Mouse (Mus musculus) kidney, postnatal 0 days (tissue): ENCODE data around the gene Cdkal1. TPM values are rescaled to one million over a fixed set of nuclear protein-coding genes. Genes with fewer than 3 reads are reported as not detected.

Source experiments
- ATAC-seq: fragments of 200-750 bp; cut with Nextera tagmentation; replicated peaks from 2 replicates; pipeline ENCODE4 v1.8.0; 2017; ENCODE audit warnings: low read depth, moderate number of reproducible peaks, moderate TSS enrichment, moderate library complexity; ENCODE audit not compliant: low FRiP score
- DNase-seq: peaks from one replicate; pipeline ENCODE4 v3.0.0-alpha.2; 2016; ENCODE audit warnings: low spot score
- H3K27ac ChIP-seq: fragments of 300-500 bp; sonication (generic); 2 replicates; pipeline ENCODE4 v1.5.1; 2014; ENCODE audit warnings: mild to moderate bottlenecking
- H3K27me3 ChIP-seq: fragments of 300-500 bp; sonication (generic); 2 replicates; pipeline ENCODE4 v1.6.1; 2014; ENCODE audit warnings: low read length, mixed read lengths; ENCODE audit not compliant: insufficient read depth
- H3K36me3 ChIP-seq: fragments of 300-500 bp; sonication (generic); 2 replicates; pipeline ENCODE4 v1.6.1; 2014; ENCODE audit warnings: low read length, mixed read lengths; ENCODE audit not compliant: insufficient read depth
- H3K4me1 ChIP-seq: fragments of 300-500 bp; sonication (generic); replicated peaks from 2 replicates; pipeline ENCODE4 v1.6.1; 2014; ENCODE audit warnings: antibody characterized with exemption, low read length, mixed read lengths; ENCODE audit not compliant: insufficient read depth
- H3K4me2 ChIP-seq: fragments of 300-500 bp; sonication (generic); 2 replicates; pipeline ENCODE4 v1.6.1; 2014; ENCODE audit warnings: mild to moderate bottlenecking, low read length, moderate library complexity, mixed read lengths
- H3K4me3 ChIP-seq: fragments of 300-500 bp; sonication (generic); replicated peaks from 2 replicates; pipeline ENCODE4 v1.5.1; 2014; ENCODE audit warnings: low read depth, low read length
- H3K9ac ChIP-seq: fragments of 300-500 bp; sonication (generic); 2 replicates; pipeline ENCODE4 v1.6.1; 2014; ENCODE audit warnings: low read depth, low read length
- H3K9me3 ChIP-seq: fragments of 300-500 bp; sonication (generic); replicated peaks from 2 replicates; pipeline ENCODE4 v1.6.1; 2016; ENCODE audit warnings: low read length, inconsistent platforms, mixed read lengths
- CTCF ChIP-seq: IDR thresholded peaks from 2 replicates; pipeline ENCODE4 v1.5.1; 2016; ENCODE audit warnings: antibody characterized with exemption, low read depth, mild to moderate bottlenecking, moderate library complexity
- WGBS: fragments of 180-500 bp; shearing (Covaris S2); extraction: QIAGEN DNeasy Blood & Tissue Kit; methylation state at CpG from one replicate; pipeline ENCODE4 v1.1.7; 2014; 5-methylcytosine and 5-hydroxymethylcytosine counted together
- polyA plus RNA-seq: library from polyadenylated mRNA; unstranded; fragments of >200 nt; fragmentation: Nextera tagmentation; extraction: Ambion mirVana; gene quantifications from 2 replicates; pipeline ENCODE4 v1.2.1, GENCODE M21; 2015

Gene Cdkal1
- polyA plus RNA-seq, 1 experiment from 2014 or later = 30.1 TPM

GRCm38 (mm10) chr13:29663908-29664307, 191.6 kb downstream of the Cdkal1 start:
- H3K4me1 ChIP-seq = no peaks in the 10 kb centered on the region
- no peak for TF ChIP-seq CTCF
- WGBS = 62% methylated on average over 3 of the region's 3 CpGs

GRCm38 (mm10) chr13:29655841-29656365, 199.6 kb downstream of the Cdkal1 start:
- Histone ChIP-seq H3K4me2 (no peak overlapping the region), H3K4me3 (no peak overlapping the region), H3K36me3 (no peaks in the 10 kb centered on the region), H3K27ac (no peak overlapping the region), H3K9me3 (no peaks in the 10 kb centered on the region), H3K27me3 (no peaks in the 10 kb centered on the region), H3K9ac (no peak overlapping the region), H3K4me1 (no peaks in the 10 kb centered on the region)
- ATAC-seq = no peak
- no peak for TF ChIP-seq CTCF
- WGBS = 82% methylated on average over 11 of the region's 11 CpGs
- no peak for DNase-seq

More at GRCm38 (mm10) chr13:29663908-29664307, 191.6 kb downstream of the Cdkal1 start:
- no peaks in the 10 kb centered on the region for H3K36me3 ChIP-seq
- no peak overlapping the region for H3K4me3 ChIP-seq
- ATAC-seq (no peak), DNase-seq (no peak)
- H3K9ac ChIP-seq = no peak overlapping the region
- no peak overlapping the region for H3K27ac ChIP-seq
- H3K9me3 ChIP-seq = no peaks in the 10 kb centered on the region
- no peak overlapping the region for H3K4me2 ChIP-seq
- no peaks in the 10 kb centered on the region for H3K27me3 ChIP-seq

GRCm38 (mm10) chr13:29653407-29653806, 202.1 kb downstream of the Cdkal1 start:
- Histone ChIP-seq H3K9me3 (no peaks in the 10 kb centered on the region), H3K4me1 (no peaks in the 10 kb centered on the region), H3K4me3 (no peak overlapping the region), H3K4me2 (no peak overlapping the region), H3K27ac (no peak overlapping the region), H3K36me3 (no peaks in the 10 kb centered on the region), H3K9ac (no peak overlapping the region), H3K27me3 (no peaks in the 10 kb centered on the region)
- DNase-seq = no peak
- TF ChIP-seq CTCF = no peak
- WGBS = 49% methylated on average over 4 of the region's 4 CpGs
- ATAC-seq = peak; percentile 75

GRCm38 (mm10) chr13:29652791-29653190, 202.7 kb downstream of the Cdkal1 start:
- no peak for ATAC-seq

GRCm38 (mm10) chr13:29650576-29651236, 204.8 kb downstream of the Cdkal1 start:
- TF ChIP-seq CTCF = no peak
- no peaks in the 10 kb centered on the region for H3K9me3 ChIP-seq
- WGBS = 83% methylated on average over 6 of the region's 6 CpGs
- H3K4me3 ChIP-seq = no peak overlapping the region
- no peak overlapping the region for H3K4me2 ChIP-seq
- H3K4me1 ChIP-seq = no peaks in the 10 kb centered on the region
- no peak for DNase-seq
- H3K27me3 ChIP-seq = no peaks in the 10 kb centered on the region
- H3K36me3 ChIP-seq = no peaks in the 10 kb centered on the region
- H3K9ac ChIP-seq = no peak overlapping the region
- H3K27ac ChIP-seq = no peak overlapping the region
- ATAC-seq = no peak

More at GRCm38 (mm10) chr13:29652791-29653190, 202.7 kb downstream of the Cdkal1 start:
- no peak for TF ChIP-seq CTCF
- Histone ChIP-seq H3K9me3 (no peaks in the 10 kb centered on the region), H3K36me3 (no peaks in the 10 kb centered on the region), H3K4me1 (no peaks in the 10 kb centered on the region), H3K4me3 (no peak overlapping the region), H3K9ac (no peak overlapping the region), H3K27me3 (no peaks in the 10 kb centered on the region), H3K27ac (no peak overlapping the region), H3K4me2 (no peak overlapping the region)
- no peak for DNase-seq
- 85% methylated on average over 6 of the region's 6 CpGs for WGBS

GRCm38 (mm10) chr13:29649593-29649992, 205.9 kb downstream of the Cdkal1 start:
- ATAC-seq = no peak
- Histone ChIP-seq H3K4me1 (no peaks in the 10 kb centered on the region), H3K36me3 (no peaks in the 10 kb centered on the region), H3K4me3 (no peak overlapping the region), H3K4me2 (no peak overlapping the region), H3K9ac (no peak overlapping the region), H3K27me3 (no peaks in the 10 kb centered on the region), H3K9me3 (no peaks in the 10 kb centered on the region), H3K27ac (no peak overlapping the region)
- TF ChIP-seq CTCF = no peak
- 68% methylated on average over 2 of the region's 2 CpGs for WGBS
- DNase-seq = no peak
